Mouse (Mus musculus) adipocyte (in vitro differentiated cells): ENCODE results near the gene Dido1.

Source experiments
- DNase-seq: peaks from one replicate; pipeline ENCODE4 v3.0.0-alpha.2; 2016; ENCODE audit warnings: low spot score

Dido1 gene

GRCm38 (mm10) chr2:180684031-180684430 is 25.8 kb downstream of the Dido1 start:
- no peak for DNase-seq

DNA sequence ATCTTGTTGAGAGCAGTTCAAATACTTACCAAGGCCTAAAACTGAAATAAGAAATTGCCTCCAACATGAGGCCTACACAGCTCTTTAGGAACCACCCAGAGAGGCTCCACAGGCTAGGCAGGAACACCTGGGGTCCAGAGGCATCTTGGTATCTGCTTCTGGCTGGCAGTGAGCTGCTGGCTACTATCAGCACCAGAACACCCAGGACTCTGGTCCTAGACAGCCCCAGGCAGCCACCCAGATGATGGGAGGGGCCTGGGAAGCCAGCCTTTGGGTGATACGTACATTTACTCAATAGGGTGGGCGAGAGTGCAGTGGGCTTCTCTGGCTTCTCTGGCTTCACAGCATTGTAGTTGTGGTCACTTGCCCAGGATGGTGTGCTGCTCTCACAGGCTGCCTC is 26.3 kb downstream of the Dido1 start:
- DNase-seq: no peak

- DNase-seq: no peak
Measured at GRCm38 (mm10) chr2:180681225-180681624, 28.6 kb downstream of the Dido1 start.

- peak; percentile 87 for DNase-seq
Measured at GRCm38 (mm10) chr2:180678609-180679140, 31.1 kb downstream of the Dido1 start.

- no peak for DNase-seq
Measured at GRCm38 (mm10) chr2:180676706-180677105, 33.1 kb downstream of the Dido1 start.

- DNase-seq: no peak
Measured at GRCm38 (mm10) chr2:180662008-180662407, 47.8 kb downstream of the Dido1 start.

DNA sequence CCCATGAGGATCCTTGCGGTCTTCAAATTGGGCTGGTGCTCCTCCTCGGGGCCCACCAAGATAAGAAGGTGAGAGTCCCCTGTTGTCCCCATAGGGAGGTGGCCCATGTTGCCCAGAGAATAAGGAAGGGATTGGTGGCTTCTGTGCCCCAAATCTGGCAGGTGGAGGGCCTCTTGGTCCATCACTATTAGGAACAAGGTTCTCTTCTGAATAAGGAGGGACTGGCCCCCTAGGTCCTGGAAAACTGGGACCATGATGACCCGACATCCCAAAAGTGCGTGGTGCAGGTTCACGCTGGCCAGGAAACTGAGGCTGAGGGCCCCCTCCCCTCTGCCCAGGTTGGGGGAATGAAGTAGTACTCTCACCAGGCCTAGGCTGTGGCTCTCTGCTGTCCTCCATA is 49.3 kb downstream of the Dido1 start:
- DNase-seq: no peak

GRCm38 (mm10) chr2:180659353-180660150 is 50.2 kb downstream of the Dido1 start:
- DNase-seq: no peak

DNA sequence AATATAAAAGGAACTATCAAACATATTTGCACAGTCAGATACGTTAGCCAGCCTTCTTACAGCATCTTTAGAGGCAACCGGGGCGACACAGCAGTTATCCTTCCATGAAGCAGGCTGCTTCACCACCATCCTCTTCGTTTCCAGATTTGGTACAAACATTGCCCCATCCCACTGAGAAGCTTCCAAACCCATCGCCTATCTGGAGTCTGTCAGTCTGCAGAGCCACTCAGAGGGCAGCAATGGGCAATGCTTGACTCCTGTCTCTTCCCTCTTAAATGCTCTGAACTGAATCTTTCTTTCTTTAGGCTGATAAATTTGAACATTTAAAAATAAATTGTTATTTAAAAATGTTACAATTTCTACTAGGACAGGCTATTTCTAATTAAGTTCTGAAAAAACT is 51.4 kb downstream of the Dido1 start:
- DNase-seq: no peak

- peak; percentile 91 for DNase-seq
Measured at GRCm38 (mm10) chr2:180657394-180658013, 52.3 kb downstream of the Dido1 start.

DNA sequence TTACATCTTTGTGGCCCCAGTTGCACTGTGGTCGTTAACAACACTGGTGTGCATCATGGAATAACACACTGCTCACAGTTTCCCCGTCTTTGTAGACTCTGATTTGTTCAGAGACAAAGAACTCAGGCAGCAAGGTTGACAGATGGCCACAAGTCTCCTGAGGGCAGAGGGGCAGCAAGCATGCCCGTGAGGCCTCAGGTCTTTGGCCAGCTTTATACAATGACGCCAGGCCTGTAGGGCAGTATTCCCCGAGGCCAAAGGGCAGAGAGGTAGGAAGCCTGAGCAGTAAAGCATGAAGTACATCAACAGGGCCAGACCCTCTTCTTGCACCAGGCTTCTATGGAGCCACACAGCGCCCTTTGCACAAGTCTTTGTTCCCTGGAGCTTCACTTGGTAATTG is 54.6 kb downstream of the Dido1 start:
- DNase-seq: no peak

GRCm38 (mm10) chr2:180654666-180655065 is 55.1 kb downstream of the Dido1 start:
- DNase-seq: no peak

GRCm38 (mm10) chr2:180646841-180647240 is 63.0 kb downstream of the Dido1 start:
- peak; percentile 73 for DNase-seq

DNA sequence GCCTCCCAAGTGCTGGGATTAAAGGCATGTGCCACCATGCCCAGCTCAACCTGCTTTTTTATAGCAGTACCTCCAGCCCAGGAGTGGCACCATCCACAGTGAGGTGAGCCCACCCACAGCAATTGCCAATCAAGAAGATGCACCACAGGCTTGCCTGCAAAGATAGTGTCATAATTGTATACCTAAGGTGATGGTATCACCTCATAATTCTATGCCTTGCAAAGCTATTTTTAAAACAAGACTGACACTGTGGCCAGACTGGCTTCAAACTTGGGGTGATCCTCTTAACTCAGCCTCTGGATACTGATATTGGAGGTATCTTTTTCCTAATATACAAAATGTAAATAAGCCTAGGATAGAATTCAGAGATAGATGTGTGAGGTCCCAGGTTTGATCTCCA is 66.2 kb downstream of the Dido1 start:
- DNase-seq: no peak

DNA sequence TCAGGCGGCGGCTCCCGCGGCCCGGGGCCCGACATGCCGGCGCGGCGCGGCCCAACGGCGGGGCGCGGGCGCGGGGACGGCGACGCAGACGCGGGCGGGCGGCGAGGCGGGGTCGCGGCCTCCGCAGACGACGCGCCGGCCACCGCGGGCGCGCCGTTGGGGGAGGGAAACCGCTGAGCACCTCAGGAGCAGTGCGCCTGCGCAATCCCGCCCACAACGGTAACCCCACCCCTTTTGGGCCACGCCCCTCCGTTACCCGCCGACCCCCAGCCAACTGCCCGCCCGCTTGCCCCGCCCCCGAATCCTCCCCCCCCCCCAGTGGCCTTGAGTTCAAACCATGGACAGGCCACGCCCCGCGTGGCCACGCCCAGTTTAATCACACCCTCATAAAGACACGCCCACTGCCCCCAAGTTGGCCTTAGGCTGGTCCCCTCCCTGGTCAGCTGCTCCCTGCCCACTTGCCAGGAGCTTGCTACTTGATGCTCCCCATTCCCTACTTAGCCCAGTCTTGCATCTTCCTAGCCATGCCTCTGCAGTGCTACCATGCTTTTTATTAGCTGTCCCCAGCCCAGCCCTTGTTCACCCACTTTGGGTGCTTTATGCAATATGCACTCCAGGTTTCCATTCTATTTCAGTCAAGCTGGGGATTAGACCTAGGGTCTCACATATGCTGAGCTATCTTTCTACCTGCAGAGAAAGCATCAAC is 67.1 kb downstream of the Dido1 start, which contains the start of gene Tcfl5:
TSS of gene Tcfl5 (minus strand) at position 154 of the 706 bp plus-strand sequence.
- DNase-seq: no peak

DNA sequence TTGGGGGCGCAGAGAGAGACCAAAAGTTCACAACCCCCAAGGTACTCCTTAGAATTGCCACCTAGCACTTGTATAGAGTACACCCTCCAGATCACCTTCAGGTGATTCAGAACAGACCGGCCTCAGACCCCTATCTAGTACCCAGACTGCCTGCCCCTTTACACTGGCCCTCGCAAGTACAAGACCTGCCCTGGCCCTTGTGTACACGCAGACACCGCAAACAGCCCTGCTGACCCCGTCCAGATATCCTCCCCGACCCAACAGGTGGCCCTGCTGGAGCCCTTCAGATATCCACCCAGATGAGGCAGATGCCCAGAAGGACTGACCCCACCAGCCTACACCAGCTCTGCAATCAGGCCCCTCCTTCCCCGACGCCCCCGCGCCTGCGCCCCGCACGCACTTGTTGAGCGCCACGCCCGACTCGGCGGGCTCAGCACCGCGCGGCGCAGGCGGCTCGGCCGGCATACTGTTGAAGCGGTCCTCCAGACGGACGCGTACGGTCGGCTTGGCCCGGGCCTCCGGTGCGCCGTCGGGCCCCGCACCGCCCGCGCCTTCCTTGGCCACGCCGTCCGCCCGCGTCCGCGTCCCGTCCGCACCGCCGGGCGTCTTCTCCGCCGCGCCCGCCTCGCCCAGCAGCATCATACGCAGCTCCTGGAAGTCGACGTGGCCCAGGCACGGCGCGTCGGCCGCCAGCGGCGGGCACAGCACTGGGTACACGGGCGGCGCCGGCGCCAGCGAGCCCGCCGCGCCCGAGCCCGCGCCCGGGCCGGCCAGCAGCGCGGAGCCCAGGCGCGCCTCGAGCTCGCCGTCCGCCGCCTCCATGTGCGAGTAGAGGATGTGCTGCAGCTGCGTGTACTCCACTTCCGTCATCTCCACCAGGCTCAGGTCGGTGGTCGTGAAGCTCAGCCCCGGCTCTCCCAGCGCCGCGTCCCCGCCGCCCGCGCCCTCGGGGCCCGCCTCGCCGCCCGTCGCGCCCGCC is 67.9 kb downstream of the Dido1 start:
- no peak for DNase-seq

GRCm38 (mm10) chr2:180611882-180612281 is 97.9 kb downstream of the Dido1 start:
- DNase-seq: no peak

DNA sequence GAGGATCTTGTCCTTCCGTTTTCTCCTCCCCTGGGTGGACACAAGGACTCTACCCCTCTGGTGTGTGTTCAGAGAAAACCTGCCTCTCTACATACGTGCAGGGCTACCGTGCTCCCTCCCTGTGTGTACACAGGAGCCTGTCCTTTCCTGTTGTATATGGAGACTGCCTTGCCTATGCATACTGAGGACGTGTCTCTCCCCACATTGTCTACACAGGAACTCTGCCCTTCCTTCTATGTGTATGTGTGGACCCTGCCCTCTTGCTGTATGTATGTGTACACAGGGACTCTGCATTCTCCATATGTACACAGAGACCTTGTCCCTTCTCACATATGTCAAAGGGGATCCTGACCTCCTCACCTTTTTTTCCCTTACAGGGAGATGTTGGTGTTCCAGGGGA is 99.5 kb downstream of the Dido1 start:
- no peak for DNase-seq
